Mouse (Mus musculus) neural tube, embryonic 13.5 days (tissue): Measurements from ENCODE around the gene Gm37419. TPM values are rescaled to one million over a fixed set of nuclear protein-coding genes. Genes with fewer than 3 reads are reported as not detected.

Experiments used
- ATAC-seq: fragments of 200-750 bp; cut with Nextera tagmentation; 2 replicates; pipeline ENCODE4 v1.8.0; 2017; ENCODE audit warnings: low read depth, mild to moderate bottlenecking, moderate TSS enrichment, moderate library complexity
- H3K27ac ChIP-seq: fragments of 300-500 bp; sonication (generic); replicated peaks from 2 replicates; pipeline ENCODE4 v1.5.1; 2015; ENCODE audit warnings: moderate library complexity, mild to moderate bottlenecking, inconsistent platforms
- H3K27me3 ChIP-seq: fragments of 300-500 bp; sonication (generic); 2 replicates; pipeline ENCODE4 v1.6.1; 2015; ENCODE audit warnings: mild to moderate bottlenecking, inconsistent platforms
- H3K36me3 ChIP-seq: fragments of 300-500 bp; sonication (generic); 2 replicates; pipeline ENCODE4 v1.6.1; 2015; ENCODE audit warnings: mild to moderate bottlenecking, inconsistent platforms
- H3K4me1 ChIP-seq: fragments of 300-500 bp; sonication (generic); replicated peaks from 2 replicates; pipeline ENCODE4 v1.6.1; 2015; ENCODE audit warnings: inconsistent platforms
- H3K4me2 ChIP-seq: fragments of 300-500 bp; sonication (generic); 2 replicates; pipeline ENCODE4 v1.6.1; 2015; ENCODE audit warnings: inconsistent platforms, mild to moderate bottlenecking, moderate library complexity
- H3K4me3 ChIP-seq: fragments of 300-500 bp; sonication (generic); 2 replicates; pipeline ENCODE4 v1.5.1; 2015; ENCODE audit warnings: mild to moderate bottlenecking, inconsistent platforms
- H3K9ac ChIP-seq: fragments of 300-500 bp; sonication (generic); 2 replicates; pipeline ENCODE4 v1.6.1; 2015; ENCODE audit warnings: moderate library complexity, mild to moderate bottlenecking, inconsistent platforms
- H3K9me3 ChIP-seq: fragments of 300-500 bp; sonication (generic); 2 replicates; pipeline ENCODE4 v1.6.1; 2016; ENCODE audit warnings: inconsistent platforms
- WGBS: fragments of 180-500 bp; shearing (Covaris S2); methylation state at CpG from one replicate; pipeline ENCODE4 v1.1.7; 2015; 5-methylcytosine and 5-hydroxymethylcytosine counted together
- polyA plus RNA-seq: library from polyadenylated mRNA; unstranded; fragments of >200 nt; fragmentation: Nextera tagmentation; extraction: Ambion mirVana; gene quantifications from 2 replicates; pipeline ENCODE4 v1.2.1, GENCODE M21; 2015

Gene Gm37419
- polyA plus RNA-seq, 1 experiment from 2014 or later: not detected

GRCm38 (mm10) chr16:23981925-23982851, 6.1 kb upstream of the Gm37419 start:
- WGBS: 1% methylated on average over 28 of the region's 28 CpGs
- peak; percentile 82 for ATAC-seq
- Histone ChIP-seq H3K9me3 (no peaks in the 10 kb centered on the region), H3K4me3 (peak overlapping the region; percentile 44), H3K4me2 (peak overlapping the region; percentile 86), H3K27ac (no peak overlapping the region), H3K4me1 (peaks cover 64% of the 10 kb centered on the region), H3K36me3 (no peaks in the 10 kb centered on the region), H3K27me3 (peaks cover 63% of the 10 kb centered on the region), H3K9ac (peak overlapping the region; percentile 68)

GRCm38 (mm10) chr16:23982891-23983588, 5.2 kb upstream of the Gm37419 start:
- Histone ChIP-seq H3K27ac (peak overlapping the region; percentile 33; the same call in 1 of the 2 replicates), H3K4me2 (peak overlapping the region; percentile 86), H3K27me3 (peaks cover 63% of the 10 kb centered on the region), H3K9me3 (no peaks in the 10 kb centered on the region), H3K4me1 (peaks cover 67% of the 10 kb centered on the region), H3K4me3 (peak overlapping the region; percentile 44), H3K36me3 (no peaks in the 10 kb centered on the region), H3K9ac (peak overlapping the region; percentile 68)
- ATAC-seq: peak; percentile 33
- WGBS: under 1% methylated on average over 33 of the region's 33 CpGs

- Histone ChIP-seq H3K27ac (no peak overlapping the region), H3K27me3 (peaks cover 60% of the 10 kb centered on the region), H3K36me3 (no peaks in the 10 kb centered on the region), H3K4me2 (peak overlapping the region; percentile 86), H3K4me1 (peaks cover 67% of the 10 kb centered on the region), H3K9me3 (no peaks in the 10 kb centered on the region), H3K4me3 (peak overlapping the region; percentile 58), H3K9ac (peak overlapping the region; percentile 66; the same call in 1 of the 2 replicates)
- ATAC-seq: peak; percentile 44
- WGBS: 1% methylated on average over 22 of the region's 22 CpGs
Measured at GRCm38 (mm10) chr16:23984183-23984582, 4.1 kb upstream of the Gm37419 start.

GRCm38 (mm10) chr16:23984760-23985466, 3.4 kb upstream of the Gm37419 start:
- ATAC-seq: no peak
- peak overlapping the region; percentile 86 for H3K4me2 ChIP-seq
- H3K4me1 ChIP-seq: peaks cover 72% of the 10 kb centered on the region
- H3K36me3 ChIP-seq: no peaks in the 10 kb centered on the region
- peak overlapping the region; percentile 58 for H3K4me3 ChIP-seq
- WGBS: 2% methylated on average over 22 of the region's 22 CpGs
- H3K9ac ChIP-seq: peak overlapping the region; percentile 66
- H3K9me3 ChIP-seq: no peaks in the 10 kb centered on the region
- 0 out of 2 replicates have a peak overlapping the region, but pooled peaks have one; percentile 18 for H3K27ac ChIP-seq
- peaks cover 53% of the 10 kb centered on the region for H3K27me3 ChIP-seq

- Histone ChIP-seq H3K4me3 (peak overlapping the region; percentile 58; the same call in 1 of the 2 replicates), H3K4me1 (peaks cover 73% of the 10 kb centered on the region), H3K9me3 (no peaks in the 10 kb centered on the region), H3K27ac (no peak overlapping the region), H3K36me3 (no peaks in the 10 kb centered on the region), H3K27me3 (peaks cover 47% of the 10 kb centered on the region), H3K4me2 (peak overlapping the region; percentile 86), H3K9ac (no peak overlapping the region)
- 0% methylated on average over 6 of the region's 6 CpGs for WGBS
- no peak for ATAC-seq
Measured at GRCm38 (mm10) chr16:23985467-23985861, 2.8 kb upstream of the Gm37419 start.

GRCm38 (mm10) chr16:23986176-23986575, 2.1 kb upstream of the Gm37419 start:
- peak overlapping the region; percentile 83; the same call in 1 of the 2 replicates for H3K9ac ChIP-seq
- peak overlapping the region; percentile 86 for H3K4me2 ChIP-seq
- peaks cover 71% of the 10 kb centered on the region for H3K4me1 ChIP-seq
- H3K36me3 ChIP-seq: no peaks in the 10 kb centered on the region
- 0% methylated on average over 3 of the region's 3 CpGs for WGBS
- ATAC-seq: no peak
- no peak overlapping the region for H3K27ac ChIP-seq
- no peaks in the 10 kb centered on the region for H3K9me3 ChIP-seq
- H3K27me3 ChIP-seq: peaks cover 40% of the 10 kb centered on the region
- peak overlapping the region; percentile 58 for H3K4me3 ChIP-seq

GRCm38 (mm10) chr16:23986871-23987270, 1.4 kb upstream of the Gm37419 start:
- Histone ChIP-seq H3K4me2 (peak overlapping the region; percentile 86), H3K4me1 (peaks cover 64% of the 10 kb centered on the region), H3K36me3 (no peaks in the 10 kb centered on the region), H3K9me3 (no peaks in the 10 kb centered on the region), H3K4me3 (peak overlapping the region; percentile 58), H3K27me3 (peaks cover 33% of the 10 kb centered on the region), H3K9ac (peak overlapping the region; percentile 83), H3K27ac (no peak overlapping the region)
- no peak for ATAC-seq
- WGBS: under 1% methylated on average over 17 of the region's 17 CpGs

GRCm38 (mm10) chr16:23987341-23988156, 733 bp upstream of the Gm37419 start:
- peak; percentile 13 for ATAC-seq
- H3K36me3 ChIP-seq: no peaks in the 10 kb centered on the region
- H3K4me1 ChIP-seq: peaks cover 60% of the 10 kb centered on the region
- peak overlapping the region; percentile 83 for H3K9ac ChIP-seq
- no peaks in the 10 kb centered on the region for H3K9me3 ChIP-seq
- H3K4me2 ChIP-seq: peak overlapping the region; percentile 86
- peak overlapping the region; percentile 99 for H3K27ac ChIP-seq
- H3K4me3 ChIP-seq: peak overlapping the region; percentile 58
- H3K27me3 ChIP-seq: peaks cover 30% of the 10 kb centered on the region
- WGBS: under 1% methylated on average over 63 of the region's 64 CpGs

- H3K4me3 ChIP-seq: peak overlapping the region; percentile 58
- peak overlapping the region; percentile 86 for H3K4me2 ChIP-seq
- H3K9me3 ChIP-seq: no peaks in the 10 kb centered on the region
- H3K27me3 ChIP-seq: peaks cover 30% of the 10 kb centered on the region
- peak overlapping the region; percentile 83 for H3K9ac ChIP-seq
- H3K27ac ChIP-seq: peak overlapping the region; percentile 99
- WGBS: under 1% methylated on average over 13 of the region's 13 CpGs
- no peak for ATAC-seq
- no peaks in the 10 kb centered on the region for H3K36me3 ChIP-seq
- peaks cover 54% of the 10 kb centered on the region for H3K4me1 ChIP-seq
Measured at GRCm38 (mm10) chr16:23988157-23988465, 171 bp upstream of the Gm37419 start.

GRCm38 (mm10) chr16:23989209-23990160, 1.2 kb downstream of the Gm37419 start:
- Histone ChIP-seq H3K9me3 (no peaks in the 10 kb centered on the region), H3K27me3 (peaks cover 25% of the 10 kb centered on the region), H3K4me2 (peak overlapping the region; percentile 86), H3K27ac (peak overlapping the region; percentile 99), H3K4me3 (peak overlapping the region; percentile 58), H3K36me3 (no peaks in the 10 kb centered on the region), H3K4me1 (peaks cover 42% of the 10 kb centered on the region), H3K9ac (peak overlapping the region; percentile 83)
- peak; percentile 55 for ATAC-seq
- WGBS: 3% methylated on average over 25 of the region's 25 CpGs
